1 mouse cellular context compared by ENCODE assay signal in the genomic region with DNA sequence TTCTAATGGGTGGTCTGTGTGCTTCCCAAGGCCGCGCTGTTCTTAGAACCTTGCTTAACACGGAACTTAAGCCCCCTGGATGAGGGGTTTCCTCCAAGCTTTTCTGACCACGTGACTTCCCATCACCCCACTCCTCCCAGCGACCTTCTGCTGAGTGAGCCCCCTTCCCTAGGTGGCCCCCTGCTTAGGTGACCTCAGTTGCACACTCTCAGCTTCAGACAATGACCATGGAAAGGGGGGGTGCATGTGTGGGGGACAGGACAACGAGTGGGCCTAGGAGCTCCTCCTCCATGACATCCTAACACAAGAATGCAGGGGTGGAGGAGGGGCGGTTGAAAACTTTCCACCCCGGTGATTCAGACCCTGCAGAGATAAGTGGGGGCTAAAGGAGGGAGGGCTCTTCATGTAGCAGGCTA.
A peak's percentile ranks its signal among the peaks of the same experiment; 100 is the strongest.
TF ChIP-seq lines count a peak whose summit lies in the region.

No protein-coding gene starts in this region.

TF ChIP-seq in MEL, 35 proteins besides CTCF, POLR2A, EP300 and RAD21 (continued from another document):
- TF ChIP-seq ZNF384 (IDR thresholded peaks at IDR 0.05; ENCODE audit: low read depth, low read length) (no peak), RCOR1 (IDR thresholded peaks at IDR 0.05; ENCODE audit: low read depth, low read length) (no peak), MAFK (IDR thresholded peaks at IDR 0.05; ENCODE audit: borderline replicate concordance, low read depth, low read length) (no peak), SMC3 (IDR thresholded peaks at IDR 0.05; ENCODE audit: low read depth, low read length) (no peak), ZMIZ1 (IDR thresholded peaks at IDR 0.05; ENCODE audit: low read depth, low read length) (no peak), BHLHE40 (IDR thresholded peaks at IDR 0.05; ENCODE audit: borderline replicate concordance, low read depth, low read length) (0 out of 2 replicates have a peak, but pooled peaks have one; percentile 25), GATA1 (IDR thresholded peaks at IDR 0.05; ENCODE audit: low read depth, low read length) (peak; percentile 44; the same call in 1 of the 2 replicates), ETS1 (IDR thresholded peaks at IDR 0.05; ENCODE audit: low read depth, low read length) (no peak), MYB (IDR thresholded peaks at IDR 0.05; ENCODE audit: low read depth, low read length) (no peak), ZKSCAN1 (IDR thresholded peaks at IDR 0.05; ENCODE audit: low read depth, low read length) (no peak), MEF2A (IDR thresholded peaks at IDR 0.05; ENCODE audit: extremely low read depth, insufficient replicate concordance, low read depth, low read length, poor library complexity, severe bottlenecking) (no peak), E2F4 (IDR thresholded peaks at IDR 0.05; ENCODE audit: borderline replicate concordance, low read depth, low read length) (no peak), MAZ (IDR thresholded peaks at IDR 0.05; ENCODE audit: low read depth, low read length) (peak; percentile 85; the same call in 1 of the 2 replicates), USF1 (IDR thresholded peaks at IDR 0.05; ENCODE audit: low read depth, low read length) (peak; percentile 59), MAX (IDR thresholded peaks at IDR 0.05; ENCODE audit: low read length) (no peak), TCF12 (IDR thresholded peaks at IDR 0.05; ENCODE audit: low read depth, low read length) (no peak), CHD2 (IDR thresholded peaks at IDR 0.05; ENCODE audit: low read length) (no peak)
